In genomic region chr6:94701071-94701470, GRCm38 (mm10) we compare ENCODE assay signal across 8 mouse cellular contexts. TPM values are rescaled to one million over a fixed set of nuclear protein-coding genes. Genes with fewer than 3 reads are reported as not detected.
DNase-seq lines count a peak whose midpoint lies in the region; ATAC-seq and TF ChIP-seq lines count a peak whose summit lies in the region.

No protein-coding gene starts in this region.

- H3K4me1 ChIP-seq in ES-Bruce4 (ENCODE audit: control insufficient read depth, insufficient read depth, low read length) = peaks cover 3% of the 10 kb centered on the region
- H3K4me1 ChIP-seq in forebrain, embryonic 14.5 days (ENCODE audit: control insufficient read depth, insufficient read depth, low read length) = peaks cover 22% of the 10 kb centered on the region
- H3K4me1 ChIP-seq in limb, embryonic 14.5 days (ENCODE audit: control insufficient read depth, insufficient read depth, low read length) = peaks cover 35% of the 10 kb centered on the region
- peaks cover 42% of the 10 kb centered on the region for H3K4me1 ChIP-seq in neural tube, embryonic 15.5 days

- no peak overlapping the region for H3K27ac ChIP-seq in ES-Bruce4 (ENCODE audit: insufficient read depth, low read length)
- no peak overlapping the region for H3K27ac ChIP-seq in forebrain, embryonic 14.5 days (ENCODE audit: low read depth, low read length)
- H3K27ac ChIP-seq in limb, embryonic 14.5 days (replicated peaks; ENCODE audit: low read depth, low read length) = peak overlapping the region; percentile 55
- peak overlapping the region; percentile 89; the same call in 1 of the 2 replicates for H3K27ac ChIP-seq in neural tube, embryonic 15.5 days (replicated peaks)

- no peak for ATAC-seq in forebrain, embryonic 14.5 days
- no peak for ATAC-seq in limb, embryonic 14.5 days (ENCODE audit: low FRiP score, low read depth)
- no peak for ATAC-seq in neural tube, embryonic 15.5 days (ENCODE audit: low FRiP score)
- ATAC-seq in cerebellum, adult (ENCODE audit: insufficient number of reproducible peaks, low FRiP score, low TSS enrichment) = no peak

- H3K27me3 ChIP-seq in ES-Bruce4 (ENCODE audit: control insufficient read depth, insufficient read depth, low read length, poor library complexity, severe bottlenecking) = no peaks in the 10 kb centered on the region; the same call in 1 of the 2 replicates
- no peaks in the 10 kb centered on the region for H3K27me3 ChIP-seq in forebrain, embryonic 14.5 days (replicated peaks; ENCODE audit: control insufficient read depth, insufficient read depth, low read length)
- no peaks in the 10 kb centered on the region for H3K27me3 ChIP-seq in limb, embryonic 14.5 days (ENCODE audit: control insufficient read depth, insufficient read depth, low read length)
- no peaks in the 10 kb centered on the region for H3K27me3 ChIP-seq in neural tube, embryonic 15.5 days (replicated peaks)

- WGBS in forebrain, embryonic 14.5 days = 2% methylated on average over 18 of the region's 18 CpGs
- WGBS in limb, embryonic 14.5 days = 2% methylated on average over 18 of the region's 18 CpGs
- 3% methylated on average over 18 of the region's 18 CpGs for WGBS in neural tube, embryonic 15.5 days

- TF ChIP-seq EP300 in ES-Bruce4 (IDR thresholded peaks at IDR 0.05; ENCODE audit: insufficient read depth, low read depth, low read length) = no peak

- no peaks in the 10 kb centered on the region for H3K9me3 ChIP-seq in ES-Bruce4 (replicated peaks; ENCODE audit: control insufficient read depth, insufficient read depth, low read length, poor library complexity, severe bottlenecking)
- H3K9me3 ChIP-seq in forebrain, embryonic 14.5 days (replicated peaks; ENCODE audit: control insufficient read depth, low read length) = no peaks in the 10 kb centered on the region
- H3K9me3 ChIP-seq in limb, embryonic 14.5 days (ENCODE audit: control insufficient read depth, low read length) = no peaks in the 10 kb centered on the region
- no peaks in the 10 kb centered on the region for H3K9me3 ChIP-seq in neural tube, embryonic 15.5 days (replicated peaks)

- no peak overlapping the region for H3K9ac ChIP-seq in ES-Bruce4 (ENCODE audit: low read depth, poor library complexity, severe bottlenecking)
- peak overlapping the region; percentile 29; the same call in 1 of the 2 replicates for H3K9ac ChIP-seq in forebrain, embryonic 14.5 days (ENCODE audit: low read length)
- H3K9ac ChIP-seq in limb, embryonic 14.5 days (ENCODE audit: low read depth, low read length, severe bottlenecking) = peak overlapping the region; percentile 43; the same call in 1 of the 2 replicates
- H3K9ac ChIP-seq in neural tube, embryonic 15.5 days (replicated peaks) = no peak overlapping the region

- H3K4me2 ChIP-seq in forebrain, embryonic 14.5 days (ENCODE audit: low read length) = peak overlapping the region; percentile 95
- peak overlapping the region; percentile 78 for H3K4me2 ChIP-seq in limb, embryonic 14.5 days (replicated peaks; ENCODE audit: low read depth, low read length, severe bottlenecking)
- peak overlapping the region; percentile 87 for H3K4me2 ChIP-seq in neural tube, embryonic 15.5 days

- no peak for TF ChIP-seq CTCF in ES-Bruce4 (IDR thresholded peaks at IDR 0.05; ENCODE audit: low read depth, low read length)

- H3K36me3 ChIP-seq in ES-Bruce4 (ENCODE audit: control insufficient read depth, insufficient read depth, low read length, poor library complexity, severe bottlenecking) = no peaks in the 10 kb centered on the region
- no peaks in the 10 kb centered on the region for H3K36me3 ChIP-seq in forebrain, embryonic 14.5 days (ENCODE audit: control insufficient read depth, insufficient read depth, low read length)
- no peaks in the 10 kb centered on the region for H3K36me3 ChIP-seq in limb, embryonic 14.5 days (ENCODE audit: control insufficient read depth, insufficient read depth, low read length)
- H3K36me3 ChIP-seq in neural tube, embryonic 15.5 days = no peaks in the 10 kb centered on the region

- peak overlapping the region; percentile 33; the same call in 1 of the 2 replicates for H3K4me3 ChIP-seq in ES-Bruce4 (ENCODE audit: low read depth, low read length)
- H3K4me3 ChIP-seq in forebrain, embryonic 14.5 days (ENCODE audit: low read depth, low read length) = peak overlapping the region; percentile 93
- H3K4me3 ChIP-seq in limb, embryonic 14.5 days (replicated peaks; ENCODE audit: low read length) = peak overlapping the region; percentile 89
- H3K4me3 ChIP-seq in neural tube, embryonic 15.5 days (replicated peaks) = peak overlapping the region; percentile 94

- DNase-seq in cerebellum, postnatal 10 days = peak; percentile 45 to 47
- DNase-seq in cerebellum, adult 11-12 months = no peak
- no peak for DNase-seq in forebrain, embryonic 14.5 days (ENCODE audit: low spot score)
- DNase-seq in limb, embryonic 14.5 days (ENCODE audit: low spot score) = no peak
- DNase-seq in Muller cell, postnatal 12 days (ENCODE audit: inconsistent ontology term) = no peak

- TF ChIP-seq POLR2A in ES-Bruce4 (IDR thresholded peaks at IDR 0.05; ENCODE audit: insufficient read depth, low read length) = no peak
- TF ChIP-seq POLR2A in limb, embryonic 14.5 days (IDR thresholded peaks at IDR 0.05; ENCODE audit: borderline replicate concordance, extremely low read depth, insufficient read depth, insufficient read length) = no peak

RNA-seq across cellular contexts. Expression of gene Lrig1, which starts 1.1 kb away (rescaled TPM):
- polyA plus RNA-seq in ES-Bruce4 (2011; ENCODE audit: insufficient read depth, insufficient read length, low read depth, missing spikeins) = 5.4 and 7.3 TPM in 2 replicates
- polyA plus RNA-seq in forebrain, embryonic 14.5 days (2014; fragmentation: Nextera tagmentation; extraction: Ambion mirVana) = 8.5 and 9.5 TPM in 2 replicates
- polyA plus RNA-seq in limb, embryonic 14.5 days (2012; rRNA removed) = 49.4 and 59.6 TPM in 2 replicates
- polyA plus RNA-seq in limb, embryonic 14.5 days (2014; fragmentation: Nextera tagmentation; extraction: Ambion mirVana) = 31.2 and 35.1 TPM in 2 replicates
- polyA plus RNA-seq in neural tube, embryonic 15.5 days (2015; fragmentation: Nextera tagmentation; extraction: Ambion mirVana) = 14.5 and 15.0 TPM in 2 replicates

Comparison
In these comparisons a context has a peak if more than half of its experiments do, and no peak if none do; other contexts are left out.
1. DNase-seq: peak in cerebellum, postnatal 10 days (2 of 2); none in cerebellum, adult 11-12 months (single experiment), forebrain, embryonic 14.5 days (single experiment), limb, embryonic 14.5 days (single experiment) and Muller cell, postnatal 12 days (single experiment).
2. H3K27ac ChIP-seq: peak in limb, embryonic 14.5 days (single experiment) and neural tube, embryonic 15.5 days (single experiment); none in ES-Bruce4 (single experiment) and forebrain, embryonic 14.5 days (single experiment).
3. H3K4me3 ChIP-seq: peak in every context shown above with its lines; median percentile 94 in neural tube, embryonic 15.5 days; 93 in forebrain, embryonic 14.5 days; 89 in limb, embryonic 14.5 days; 33 in ES-Bruce4.
4. H3K9ac ChIP-seq: peak in forebrain, embryonic 14.5 days (single experiment) and limb, embryonic 14.5 days (single experiment); none in ES-Bruce4 (single experiment) and neural tube, embryonic 15.5 days (single experiment).
5. Peak in every context shown above with its lines, with median percentiles within 50 percentile points of each other: H3K4me2 ChIP-seq.